Mouse (Mus musculus) lung, embryonic 16.5 days (tissue): ENCODE results near the gene Ssna1. TPM values are rescaled to one million over a fixed set of nuclear protein-coding genes. Genes with fewer than 3 reads are reported as not detected.

Source experiments
- ATAC-seq: fragments of 200-750 bp; cut with Nextera tagmentation; 2 replicates; pipeline ENCODE4 v1.8.0; 2017; ENCODE audit warnings: low read depth, mild to moderate bottlenecking, moderate library complexity
- H3K27ac ChIP-seq: fragments of 300-500 bp; sonication (generic); 2 replicates; pipeline ENCODE4 v1.5.1; 2014; ENCODE audit warnings: mild to moderate bottlenecking, control low read depth, low read length
- H3K27me3 ChIP-seq: fragments of 300-500 bp; sonication (generic); 2 replicates; pipeline ENCODE4 v1.6.1; 2014; ENCODE audit warnings: low read depth, low read length, mixed read lengths; ENCODE audit not compliant: control insufficient read depth, insufficient read depth
- H3K36me3 ChIP-seq: fragments of 300-500 bp; sonication (generic); 2 replicates; pipeline ENCODE4 v1.6.1; 2014; ENCODE audit warnings: low read length; ENCODE audit not compliant: control insufficient read depth, insufficient read depth
- H3K4me1 ChIP-seq: fragments of 300-500 bp; sonication (generic); replicated peaks from 2 replicates; pipeline ENCODE4 v1.6.1; 2014; ENCODE audit warnings: low read length, mixed read lengths; ENCODE audit not compliant: control insufficient read depth, insufficient read depth
- H3K4me2 ChIP-seq: fragments of 300-500 bp; sonication (generic); 2 replicates; pipeline ENCODE4 v1.6.1; 2014; ENCODE audit warnings: low read depth, low read length, control low read depth
- H3K4me3 ChIP-seq: fragments of 300-500 bp; sonication (generic); 2 replicates; pipeline ENCODE4 v1.5.1; 2014; ENCODE audit warnings: mild to moderate bottlenecking, low read length, control low read depth
- H3K9ac ChIP-seq: fragments of 300-500 bp; sonication (generic); 2 replicates; pipeline ENCODE4 v1.6.1; 2014; ENCODE audit warnings: low read length, control low read depth
- H3K9me3 ChIP-seq: fragments of 300-500 bp; sonication (generic); 2 replicates; pipeline ENCODE4 v1.6.1; 2016; ENCODE audit warnings: low read length; ENCODE audit not compliant: control insufficient read depth
- WGBS: fragments of 180-500 bp; shearing (Covaris S2); extraction: QIAGEN DNeasy Blood & Tissue Kit; methylation state at CpG from one replicate; pipeline ENCODE4 v1.1.7; 2014; 5-methylcytosine and 5-hydroxymethylcytosine counted together
- polyA plus RNA-seq: library from polyadenylated mRNA; unstranded; fragments of >200 nt; fragmentation: Nextera tagmentation; extraction: Ambion mirVana; gene quantifications from 2 replicates; pipeline ENCODE4 v1.2.1, GENCODE M21; 2015

The Ssna1 gene
- polyA plus RNA-seq, 1 experiment from 2014 or later, result 219 TPM

DNA sequence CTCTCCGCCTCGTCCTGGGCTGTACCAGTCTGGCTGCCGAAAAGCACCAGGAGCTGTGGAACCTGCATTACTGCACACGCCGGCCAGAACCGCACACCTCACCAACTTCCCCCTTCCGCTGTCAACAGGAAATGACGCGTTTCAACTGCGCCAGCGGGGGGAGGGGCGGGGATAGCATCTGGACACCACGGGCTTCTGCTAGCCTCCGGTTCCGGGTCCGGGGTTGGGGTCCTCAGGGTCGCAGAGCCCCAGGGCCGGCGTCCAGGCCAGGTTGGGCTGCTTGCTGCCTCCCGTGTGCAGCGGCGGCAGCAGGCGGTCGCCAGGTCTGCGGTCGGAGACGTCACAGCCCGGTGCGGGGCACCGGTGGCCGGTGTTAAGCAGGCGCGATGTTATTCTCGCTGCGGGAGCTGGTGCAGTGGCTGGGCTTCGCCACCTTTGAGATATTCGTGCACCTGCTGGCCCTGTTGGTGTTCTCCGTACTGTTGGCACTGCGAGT, 16.9 kb downstream of the Ssna1 start, which contains the start of gene Tmem203:
Gene Tmem203 (plus strand): TSS at position 156 of the 496 bp plus-strand sequence.
- Histone ChIP-seq H3K9ac (peak within 1 kb of the TSS; percentile 86), H3K27me3 (no peaks in the 10 kb centered on the region), H3K4me3 (peak within 1 kb of the TSS; percentile 96), H3K4me2 (peak within 1 kb of the TSS; percentile 97), H3K27ac (peak within 1 kb of the TSS; percentile 51), H3K9me3 (no peaks in the 10 kb centered on the region), H3K36me3 (peaks cover 9% of the 10 kb centered on the region), H3K4me1 (peaks cover 12% of the 10 kb centered on the region)
- under 1% methylated on average over 38 of the region's 39 CpGs for WGBS
- peak; percentile 87 for ATAC-seq

- Histone ChIP-seq H3K36me3 (peaks cover 22% of the 10 kb centered on the region), H3K27ac (no peak overlapping the region), H3K9ac (no peak overlapping the region), H3K27me3 (no peaks in the 10 kb centered on the region), H3K4me1 (peaks cover 12% of the 10 kb centered on the region), H3K4me3 (no peak overlapping the region), H3K4me2 (no peak overlapping the region), H3K9me3 (no peaks in the 10 kb centered on the region)
- 69% methylated on average over 1 of the region's 1 CpGs for WGBS
- ATAC-seq, result no peak
Measured at GRCm38 (mm10) chr2:25252331-25252730, 19.9 kb downstream of the Ssna1 start.

- no peaks in the 10 kb centered on the region for H3K9me3 ChIP-seq
- H3K9ac ChIP-seq, result no peak within 1 kb of the TSS
- H3K4me3 ChIP-seq, result no peak within 1 kb of the TSS
- no peaks in the 10 kb centered on the region for H3K4me1 ChIP-seq
- WGBS, result 80% methylated on average over 10 of the region's 10 CpGs
- H3K27me3 ChIP-seq, result peaks cover 19% of the 10 kb centered on the region
- ATAC-seq, result no peak
- H3K36me3 ChIP-seq, result peaks cover 17% of the 10 kb centered on the region
- H3K27ac ChIP-seq, result no peak within 1 kb of the TSS
- no peak within 1 kb of the TSS for H3K4me2 ChIP-seq
Measured at GRCm38 (mm10) chr2:25246183-25247072, 25.8 kb downstream of the Ssna1 start, which contains the start of gene AL732309.1. Gene AL732309.1, minus strand, starts transcription at chr2:25246863.

GRCm38 (mm10) chr2:25244144-25244543, 28.1 kb downstream of the Ssna1 start:
- H3K9ac ChIP-seq, result no peak overlapping the region
- no peak for ATAC-seq
- WGBS, result 85% methylated on average over 4 of the region's 4 CpGs

GRCm38 (mm10) chr2:25243342-25243741, 28.9 kb downstream of the Ssna1 start:
- no peak overlapping the region for H3K9ac ChIP-seq
- no peak overlapping the region for H3K4me2 ChIP-seq
- 68% methylated on average over 8 of the region's 8 CpGs for WGBS
- H3K4me1 ChIP-seq, result peaks cover 8% of the 10 kb centered on the region
- H3K27ac ChIP-seq, result no peak overlapping the region
- H3K9me3 ChIP-seq, result no peaks in the 10 kb centered on the region
- ATAC-seq, result no peak
- 0 out of 2 replicates have a peak, but pooled peaks cover 5% of the 10 kb centered on the region for H3K36me3 ChIP-seq
- H3K4me3 ChIP-seq, result no peak overlapping the region
- H3K27me3 ChIP-seq, result peaks cover 19% of the 10 kb centered on the region

More at GRCm38 (mm10) chr2:25244144-25244543, 28.1 kb downstream of the Ssna1 start:
- Histone ChIP-seq H3K4me2 (no peak overlapping the region), H3K27me3 (peaks cover 19% of the 10 kb centered on the region), H3K27ac (no peak overlapping the region), H3K4me3 (no peak overlapping the region), H3K9me3 (no peaks in the 10 kb centered on the region), H3K36me3 (peaks cover 8% of the 10 kb centered on the region; the same call in 1 of the 2 replicates), H3K4me1 (peaks cover 8% of the 10 kb centered on the region)

- H3K4me1 ChIP-seq, result peaks cover 8% of the 10 kb centered on the region
- peak within 1 kb of the TSS; percentile 96 for H3K4me2 ChIP-seq
- H3K9me3 ChIP-seq, result no peaks in the 10 kb centered on the region
- H3K27ac ChIP-seq, result no peak within 1 kb of the TSS
- peak within 1 kb of the TSS; percentile 60 for H3K4me3 ChIP-seq
- no peaks in the 10 kb centered on the region for H3K36me3 ChIP-seq
- peak within 1 kb of the TSS; percentile 66 for H3K9ac ChIP-seq
- ATAC-seq, result no peak
- H3K27me3 ChIP-seq, result peaks cover 19% of the 10 kb centered on the region
- 2% methylated on average over 46 of the region's 59 CpGs for WGBS
Measured at GRCm38 (mm10) chr2:25242101-25242506, 30.1 kb downstream of the Ssna1 start, which contains the start of the genes Rnf208 and Cysrt1. Gene Rnf208, plus strand, starts transcription at chr2:25242255. Gene Cysrt1, minus strand, starts transcription at chr2:25242452.

- Histone ChIP-seq H3K27ac (no peak overlapping the region), H3K36me3 (no peaks in the 10 kb centered on the region), H3K9ac (peak overlapping the region; percentile 66), H3K9me3 (no peaks in the 10 kb centered on the region), H3K4me1 (peaks cover 8% of the 10 kb centered on the region), H3K4me2 (peak overlapping the region; percentile 96), H3K4me3 (peak overlapping the region; percentile 60), H3K27me3 (peaks cover 19% of the 10 kb centered on the region)
- 13% methylated on average over 6 of the region's 6 CpGs for WGBS
- peak; percentile 15 for ATAC-seq
Measured at GRCm38 (mm10) chr2:25241438-25241775, 30.8 kb downstream of the Ssna1 start.

DNA sequence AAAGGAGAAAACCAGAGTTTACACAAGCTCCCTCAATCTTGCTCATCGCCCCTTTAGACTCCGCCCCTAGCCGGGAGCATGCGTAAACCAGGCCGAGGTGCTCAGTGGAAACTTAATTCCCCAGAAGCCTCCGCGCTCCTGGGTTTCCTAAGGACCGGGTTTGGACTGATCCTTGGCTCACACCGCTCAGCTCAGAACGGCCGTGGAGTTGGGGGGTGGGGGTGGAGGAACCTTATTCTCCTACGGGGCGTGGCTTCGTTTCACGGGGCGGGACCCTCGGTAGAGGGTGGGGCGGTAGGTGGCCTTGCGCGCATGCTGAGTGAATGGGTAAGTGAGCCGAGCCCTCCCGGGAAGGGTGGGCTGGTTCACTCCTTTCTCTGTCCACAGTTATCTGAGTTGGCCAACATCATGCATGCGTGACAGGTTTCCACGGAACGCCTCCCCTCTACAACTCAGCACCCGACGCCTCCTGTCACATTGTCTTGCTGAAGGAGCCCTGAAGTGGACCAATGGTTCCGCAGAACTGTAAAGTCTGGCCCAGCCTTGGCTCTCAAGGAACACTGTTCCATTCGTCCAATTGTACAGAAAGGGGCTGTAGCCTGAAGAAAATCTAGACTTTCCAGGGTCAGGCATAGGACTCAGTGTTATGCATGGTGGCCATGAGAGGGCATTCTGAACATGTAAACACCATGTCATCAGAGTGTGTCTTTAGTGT, 31.4 kb downstream of the Ssna1 start:
- H3K9ac ChIP-seq, result peak overlapping the region; percentile 58
- 2% methylated on average over 29 of the region's 29 CpGs for WGBS
- no peaks in the 10 kb centered on the region for H3K36me3 ChIP-seq
- H3K9me3 ChIP-seq, result no peaks in the 10 kb centered on the region
- peaks cover 8% of the 10 kb centered on the region for H3K4me1 ChIP-seq
- peak; percentile 88 for ATAC-seq
- H3K4me3 ChIP-seq, result peak overlapping the region; percentile 40
- H3K27me3 ChIP-seq, result peaks cover 19% of the 10 kb centered on the region
- H3K4me2 ChIP-seq, result peak overlapping the region; percentile 96
- no peak overlapping the region for H3K27ac ChIP-seq

GRCm38 (mm10) chr2:25240310-25240709, 31.9 kb downstream of the Ssna1 start:
- no peak overlapping the region for H3K27ac ChIP-seq
- H3K4me2 ChIP-seq, result peak overlapping the region; percentile 96
- ATAC-seq, result peak; percentile 3; the same call in 1 of the 2 replicates
- no peaks in the 10 kb centered on the region for H3K36me3 ChIP-seq
- peaks cover 19% of the 10 kb centered on the region for H3K27me3 ChIP-seq
- peaks cover 8% of the 10 kb centered on the region for H3K4me1 ChIP-seq
- H3K9ac ChIP-seq, result peak overlapping the region; percentile 58
- WGBS, result 41% methylated on average over 8 of the region's 8 CpGs
- H3K9me3 ChIP-seq, result no peaks in the 10 kb centered on the region
- peak overlapping the region; percentile 40 for H3K4me3 ChIP-seq
